Mouse (Mus musculus): ENCODE data around the gene Lrrc8c. TPM values are rescaled to one million over a fixed set of nuclear protein-coding genes. Genes with fewer than 3 reads are reported as not detected.
A peak's percentile ranks its signal among the peaks of the same experiment; 100 is the strongest.

The Lrrc8c gene
- total and polyA plus RNA-seq, 3 experiments = 33.0 to 46.0 TPM; not detected in 1

DNA sequence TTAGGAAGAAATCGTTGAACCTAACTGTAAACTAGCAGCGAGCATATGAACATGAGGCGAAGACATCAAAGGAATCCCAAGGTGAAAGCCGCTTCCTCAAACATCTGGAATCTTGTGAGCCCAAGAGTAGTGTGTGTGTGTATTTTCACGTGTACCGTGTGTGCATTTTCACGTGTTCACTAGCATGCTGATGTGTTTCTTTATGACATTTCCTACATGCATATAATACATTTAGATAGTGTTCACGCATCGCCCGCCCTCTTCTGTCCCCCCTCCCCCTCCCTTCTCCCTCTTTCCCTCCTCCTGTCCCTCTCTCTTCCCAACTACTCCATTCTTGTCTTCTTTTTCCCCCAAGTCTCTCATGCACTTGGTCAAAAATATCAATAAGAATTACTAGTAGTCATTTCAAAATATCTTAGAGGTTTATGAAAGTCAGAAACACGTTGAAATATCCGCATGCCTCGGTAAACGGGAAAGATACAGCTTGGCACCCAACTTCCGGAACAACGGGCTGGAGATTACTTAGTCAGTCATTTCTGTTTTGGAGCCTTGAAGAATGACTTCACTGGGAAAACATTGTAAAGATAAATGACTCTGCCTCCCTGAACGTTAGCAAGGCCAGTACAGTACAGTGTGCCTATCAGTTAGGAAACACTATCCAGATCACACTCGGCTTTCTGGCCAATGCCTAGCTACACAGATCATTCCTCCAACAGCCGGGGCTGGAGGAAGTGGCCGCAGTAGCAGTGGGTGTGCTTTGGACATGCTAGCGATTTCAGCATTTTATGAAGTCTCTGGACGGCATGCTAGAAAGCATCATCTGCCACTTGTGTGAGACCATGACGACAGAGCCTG is 8.5 kb downstream of the Lrrc8c start:
- Histone ChIP-seq H3K27ac (ENCODE audit: control insufficient read depth, low read depth, low read length) (peak overlapping the region; percentile 96), H3K4me3 (ENCODE audit: control insufficient read depth in 1 of 2, insufficient read depth in 1 of 2, low read depth in 2 of 2, low read length in 2 of 2) (peak overlapping the region; percentile 39 to 52), H3K27me3 (ENCODE audit: control insufficient read depth in 1 of 2, insufficient read depth in 2 of 2, low read length in 2 of 2) (no peaks in the 10 kb centered on the region), H3K79me2 (ENCODE audit: control insufficient read depth, insufficient read depth, low read length, poor library complexity) (peaks cover 31% of the 10 kb centered on the region), H3K9ac (ENCODE audit: control insufficient read depth, low read depth, low read length, poor library complexity, severe bottlenecking) (peak overlapping the region; percentile 62), H3K36me3 (ENCODE audit: control insufficient read depth in 1 of 2, insufficient read depth in 2 of 2, low read length in 2 of 2) (peaks cover 13 to 51% of the 10 kb centered on the region in 2 experiments), H3K4me1 (ENCODE audit: control insufficient read depth in 1 of 2, insufficient read depth in 2 of 2, low read length in 2 of 2) (peaks cover 38 to 45% of the 10 kb centered on the region in 2 experiments), H3K9me3 (replicated peaks; ENCODE audit: insufficient read depth, low read length) (no peaks in the 10 kb centered on the region)
- DNase-seq (ENCODE audit: low read depth, low spot score) = peak; percentile 92
- TF ChIP-seq ZKSCAN1 (IDR thresholded peaks at IDR 0.05; ENCODE audit: low read depth, low read length) (no peak), TAL1 (IDR thresholded peaks at IDR 0.05; ENCODE audit: low read length) (peak; percentile 57), KAT2A (conservative IDR thresholded peaks at IDR 0.05; ENCODE audit: low read depth, low read length) (peak; percentile 17; the same call in 1 of the 2 replicates), EP300 (IDR thresholded peaks at IDR 0.05; ENCODE audit: low read depth in 1 of 2, low read length in 2 of 2) (peak; percentile 86 to 95), GATA1 (IDR thresholded peaks at IDR 0.05; ENCODE audit: low read depth, low read length) (peak; percentile 89), CTCF (IDR thresholded peaks at IDR 0.05 in 2 of 3, conservative IDR thresholded peaks at IDR 0.05 in 1 of 3; ENCODE audit: control insufficient read depth in 1 of 3, insufficient read depth in 1 of 3, low read depth in 2 of 3, low read length in 3 of 3, poor library complexity in 1 of 3, severe bottlenecking in 1 of 3) (no peak), NELFE (IDR thresholded peaks at IDR 0.05; ENCODE audit: low read depth, low read length) (peak; percentile 49), E2F4 (IDR thresholded peaks at IDR 0.05; ENCODE audit: borderline replicate concordance, low read depth, low read length) (no peak), ZC3H11A (IDR thresholded peaks at IDR 0.05; ENCODE audit: low read depth, low read length) (no peak), ZNF384 (IDR thresholded peaks at IDR 0.05; ENCODE audit: low read depth, low read length) (no peak), POLR2A (IDR thresholded peaks at IDR 0.05; ENCODE audit: control insufficient read depth in 1 of 2, insufficient read depth in 1 of 2, low read depth in 1 of 2, low read length in 2 of 2, poor library complexity in 1 of 2) (peak in 1 of 2 experiments; percentile 55; a peak in 1 of 4 replicates), ELF1 (IDR thresholded peaks at IDR 0.05; ENCODE audit: low read depth, low read length) (peak; percentile 83), TCF12 (IDR thresholded peaks at IDR 0.05; ENCODE audit: low read depth, low read length) (peak; percentile 85), MXI1 (IDR thresholded peaks at IDR 0.05; ENCODE audit: low read depth, low read length) (peak; percentile 93), UBTF (IDR thresholded peaks at IDR 0.05; ENCODE audit: borderline replicate concordance, insufficient read depth, low read depth, low read length) (no peak), CHD2 (IDR thresholded peaks at IDR 0.05; ENCODE audit: low read length) (no peak; the same call in 1 of the 2 replicates), JUND (IDR thresholded peaks at IDR 0.05; ENCODE audit: low read depth, low read length) (peak; percentile 49; the same call in 1 of the 2 replicates), RCOR1 (IDR thresholded peaks at IDR 0.05; ENCODE audit: low read depth, low read length) (peak; percentile 72), USF1 (IDR thresholded peaks at IDR 0.05; ENCODE audit: low read depth, low read length) (no peak; the same call in 1 of the 2 replicates), GABPA (IDR thresholded peaks at IDR 0.05; ENCODE audit: low read depth, low read length) (no peak), MYC (IDR thresholded peaks at IDR 0.05; ENCODE audit: low read depth, low read length) (peak; percentile 89; the same call in 1 of the 2 replicates), MAZ (IDR thresholded peaks at IDR 0.05; ENCODE audit: low read depth, low read length) (peak; percentile 82; the same call in 1 of the 2 replicates), MAFK (IDR thresholded peaks at IDR 0.05; ENCODE audit: borderline replicate concordance, low read depth, low read length) (peak; percentile 14; the same call in 1 of the 2 replicates), ZMIZ1 (IDR thresholded peaks at IDR 0.05; ENCODE audit: low read depth, low read length) (peak; percentile 63; the same call in 1 of the 2 replicates), RAD21 (IDR thresholded peaks at IDR 0.05; ENCODE audit: low read depth, low read length) (no peak), CHD1 (IDR thresholded peaks at IDR 0.05; ENCODE audit: low read depth, low read length) (no peak; the same call in 1 of the 2 replicates), POLR2AphosphoS5 (IDR thresholded peaks at IDR 0.05; ENCODE audit: borderline replicate concordance, low read depth, low read length) (no peak), SMC3 (IDR thresholded peaks at IDR 0.05; ENCODE audit: low read depth, low read length) (no peak), NRF1 (IDR thresholded peaks at IDR 0.05; ENCODE audit: insufficient read depth, low read depth, low read length, poor library complexity, severe bottlenecking) (no peak), BHLHE40 (IDR thresholded peaks at IDR 0.05; ENCODE audit: borderline replicate concordance, low read depth, low read length) (peak; percentile 68), MAX (IDR thresholded peaks at IDR 0.05; ENCODE audit: low read length) (peak; percentile 67), ETS1 (IDR thresholded peaks at IDR 0.05; ENCODE audit: low read depth, low read length) (peak; percentile 99), USF2 (IDR thresholded peaks at IDR 0.05; ENCODE audit: borderline replicate concordance in 1 of 2, insufficient read depth in 1 of 2, low read depth in 1 of 2, low read length in 2 of 2) (no peak), MEF2A (IDR thresholded peaks at IDR 0.05; ENCODE audit: extremely low read depth, insufficient replicate concordance, low read depth, low read length, poor library complexity, severe bottlenecking) (no peak)

Data from MEL (cell line).